Mouse (Mus musculus) neural tube, postnatal 0 days (tissue): ENCODE measurements around the gene Git1. TPM values are rescaled to one million over a fixed set of nuclear protein-coding genes. Genes with fewer than 3 reads are reported as not detected.

Experiments used
- polyA plus RNA-seq: library from polyadenylated mRNA; unstranded; fragments of >200 nt; fragmentation: Nextera tagmentation; extraction: Ambion mirVana; gene quantifications from 2 replicates; pipeline ENCODE4 v1.2.1, GENCODE M21; 2015

The Git1 gene
- 19.3 and 20.1 TPM in 2 replicates for polyA plus RNA-seq

DNA sequence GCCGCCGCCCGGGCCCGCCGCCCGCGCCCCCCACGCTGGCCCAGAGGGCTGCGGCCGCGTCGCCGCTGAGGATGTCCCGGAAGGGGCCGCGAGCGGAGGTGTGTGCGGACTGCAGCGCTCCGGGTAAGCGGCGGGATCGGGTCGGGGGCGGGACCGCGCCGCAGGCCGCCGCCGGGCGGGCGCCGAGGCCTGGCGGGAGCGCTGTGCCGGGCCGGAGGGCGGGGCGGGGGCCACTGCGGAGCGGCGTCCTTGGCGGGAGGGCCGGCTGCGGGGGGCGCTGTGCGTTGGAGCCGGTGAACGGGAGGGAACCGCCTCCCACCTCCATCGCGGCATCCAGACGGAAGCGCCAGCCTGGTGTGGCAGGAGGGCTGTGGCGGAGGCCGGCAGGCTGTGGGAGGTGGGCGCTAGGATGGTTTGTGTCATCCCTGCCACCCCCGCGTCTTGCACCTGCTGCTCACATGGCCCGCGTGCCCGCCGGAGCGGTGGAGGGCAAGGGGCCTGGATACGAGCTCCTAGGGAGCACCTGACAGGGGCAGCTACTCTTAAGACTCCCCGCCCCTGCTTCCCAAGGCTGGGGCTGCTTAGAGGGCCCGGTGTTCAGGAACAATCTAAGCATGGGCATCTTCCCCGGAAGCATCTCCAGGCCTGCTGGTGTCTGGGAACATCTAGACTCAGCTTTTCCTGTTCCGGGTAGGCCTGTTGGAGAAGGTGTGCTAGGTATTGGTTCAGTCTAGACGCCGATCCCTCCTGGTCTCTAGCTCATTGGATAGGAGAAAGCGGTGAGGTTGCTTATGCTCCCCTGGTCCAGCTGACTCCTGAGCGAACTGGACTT is at the start of gene Git1:
Gene Git1 (plus strand): TSS at position 51 of the 832 bp plus-strand sequence.

GRCm38 (mm10) chr11:77462283-77463100 is 30.9 kb upstream of the Git1 start, which contains the start of gene Coro6:
Gene Coro6 (plus strand): TSS chr11:77462411.

GRCm38 (mm10) chr11:77489591-77490235 is 3.6 kb upstream of the Git1 start, which contains the start of gene Ankrd13b:
Gene Ankrd13b (minus strand): TSS chr11:77489678.

GRCm38 (mm10) chr11:77514832-77515636 is 21.7 kb downstream of the Git1 start, which contains the start of gene Abhd15:
Gene Abhd15 (plus strand): TSS chr11:77515121.

GRCm38 (mm10) chr11:77515637-77516552 is 22.5 kb downstream of the Git1 start, which contains the start of gene Trp53i13:
Gene Trp53i13 (minus strand): TSS chr11:77515980.

GRCm38 (mm10) chr11:77519043-77519442 is 25.7 kb downstream of the Git1 start, which contains the start of gene Gm10392:
Gene Gm10392 (minus strand): TSS chr11:77519198.

Other genes with a start within 250 kb of the Git1 start
- gene Coro6, start 31.2 kb upstream of the Git1 start, polyA plus RNA-seq: 3.7 and 4.3 TPM in 2 replicates
- 32.7 and 36.8 TPM in 2 replicates for gene Ankrd13b, start 3.9 kb upstream of the Git1 start, polyA plus RNA-seq
- gene Abhd15, start 21.6 kb downstream of the Git1 start, polyA plus RNA-seq: 2.0 and 2.5 TPM in 2 replicates
- 20.3 and 22.7 TPM in 2 replicates for gene Trp53i13, start 22.4 kb downstream of the Git1 start, polyA plus RNA-seq
- gene Gm10392, start 25.6 kb downstream of the Git1 start, polyA plus RNA-seq: not detected in 2 replicates
- 24.8 and 24.9 TPM in 2 replicates for gene Taok1, start 114.3 kb downstream of the Git1 start, polyA plus RNA-seq
- 5.2 and 5.3 TPM in 2 replicates for gene Nufip2, start 192.6 kb downstream of the Git1 start, polyA plus RNA-seq
- gene Cryba1, start 231.7 kb downstream of the Git1 start, polyA plus RNA-seq: not detected in 2 replicates